Mouse (Mus musculus) forebrain, embryonic 14.5 days (tissue): ENCODE data around the gene Ccdc171. TPM values are rescaled to one million over a fixed set of nuclear protein-coding genes. Genes with fewer than 3 reads are reported as not detected.

Experiments used
- ATAC-seq: fragments of 200-750 bp; cut with Nextera tagmentation; 2 replicates; pipeline ENCODE4 v1.8.0; 2017; ENCODE audit warnings: mild to moderate bottlenecking, moderate library complexity
- DNase-seq: peaks from one replicate; pipeline ENCODE4 v3.0.0-alpha.2; 2015; ENCODE audit warnings: low spot score
- H3K27ac ChIP-seq: fragments of 300-500 bp; sonication (generic); 2 replicates; pipeline ENCODE4 v1.5.1; 2014; ENCODE audit warnings: low read depth, mild to moderate bottlenecking, control low read depth, low read length, moderate library complexity
- H3K27me3 ChIP-seq: fragments of 300-500 bp; sonication (generic); replicated peaks from 2 replicates; pipeline ENCODE4 v1.6.1; 2014; ENCODE audit warnings: low read length, control low read depth, mixed read lengths; ENCODE audit not compliant: control insufficient read depth, insufficient read depth
- H3K36me3 ChIP-seq: fragments of 300-500 bp; sonication (generic); 2 replicates; pipeline ENCODE4 v1.6.1; 2014; ENCODE audit warnings: low read length, control low read depth; ENCODE audit not compliant: control insufficient read depth, insufficient read depth
- H3K4me1 ChIP-seq: fragments of 300-500 bp; sonication (generic); 2 replicates; pipeline ENCODE4 v1.6.1; 2014; ENCODE audit warnings: antibody characterized with exemption, low read length, control low read depth; ENCODE audit not compliant: control insufficient read depth, insufficient read depth
- H3K4me2 ChIP-seq: fragments of 300-500 bp; sonication (generic); 2 replicates; pipeline ENCODE4 v1.6.1; 2014; ENCODE audit warnings: mild to moderate bottlenecking, control low read depth, low read length
- H3K4me3 ChIP-seq: fragments of 300-500 bp; sonication (generic); 2 replicates; pipeline ENCODE4 v1.5.1; 2014; ENCODE audit warnings: low read depth, low read length, control low read depth
- H3K9ac ChIP-seq: fragments of 300-500 bp; sonication (generic); 2 replicates; pipeline ENCODE4 v1.6.1; 2014; ENCODE audit warnings: mild to moderate bottlenecking, low read length, control low read depth, moderate library complexity
- H3K9me3 ChIP-seq: fragments of 300-500 bp; sonication (generic); replicated peaks from 2 replicates; pipeline ENCODE4 v1.6.1; 2016; ENCODE audit warnings: low read length, control low read depth, mixed read lengths; ENCODE audit not compliant: control insufficient read depth
- WGBS: fragments of 180-500 bp; shearing (Covaris S2); extraction: QIAGEN DNeasy Blood & Tissue Kit; methylation state at CpG from one replicate; pipeline ENCODE4 v1.1.7; 2014; 5-methylcytosine and 5-hydroxymethylcytosine counted together
- polyA plus RNA-seq: library from polyadenylated mRNA; unstranded; fragments of >200 nt; fragmentation: Nextera tagmentation; extraction: Ambion mirVana; gene quantifications from 2 replicates; pipeline ENCODE4 v1.2.1, GENCODE M21; 2014

The Ccdc171 gene
- polyA plus RNA-seq, 1 experiment from 2014 or later = 3.8 TPM

- WGBS = 84% methylated on average over 4 of the region's 4 CpGs
- H3K27ac ChIP-seq = no peak overlapping the region
- no peak for ATAC-seq
Observed at GRCm38 (mm10) chr4:83829718-83830459, 304.5 kb downstream of the Ccdc171 start.

GRCm38 (mm10) chr4:83830891-83831880, 305.8 kb downstream of the Ccdc171 start:
- WGBS = 49% methylated on average over 13 of the region's 13 CpGs
- Histone ChIP-seq H3K4me2 (0 out of 2 replicates have a peak overlapping the region, but pooled peaks have one; percentile 7), H3K27ac (no peak overlapping the region), H3K9ac (no peak overlapping the region), H3K4me1 (0 out of 2 replicates have a peak, but pooled peaks cover 2% of the 10 kb centered on the region), H3K27me3 (no peaks in the 10 kb centered on the region), H3K4me3 (no peak overlapping the region), H3K36me3 (no peaks in the 10 kb centered on the region), H3K9me3 (no peaks in the 10 kb centered on the region)
- DNase-seq (peak; percentile 60), ATAC-seq (peak; percentile 81)

More at GRCm38 (mm10) chr4:83829718-83830459, 304.5 kb downstream of the Ccdc171 start:
- H3K4me3 ChIP-seq = no peak overlapping the region
- H3K9ac ChIP-seq = no peak overlapping the region
- no peaks in the 10 kb centered on the region for H3K36me3 ChIP-seq
- H3K9me3 ChIP-seq = no peaks in the 10 kb centered on the region
- DNase-seq = no peak
- no peaks in the 10 kb centered on the region for H3K27me3 ChIP-seq
- H3K4me1 ChIP-seq = 0 out of 2 replicates have a peak, but pooled peaks cover 2% of the 10 kb centered on the region
- no peak overlapping the region for H3K4me2 ChIP-seq

DNA sequence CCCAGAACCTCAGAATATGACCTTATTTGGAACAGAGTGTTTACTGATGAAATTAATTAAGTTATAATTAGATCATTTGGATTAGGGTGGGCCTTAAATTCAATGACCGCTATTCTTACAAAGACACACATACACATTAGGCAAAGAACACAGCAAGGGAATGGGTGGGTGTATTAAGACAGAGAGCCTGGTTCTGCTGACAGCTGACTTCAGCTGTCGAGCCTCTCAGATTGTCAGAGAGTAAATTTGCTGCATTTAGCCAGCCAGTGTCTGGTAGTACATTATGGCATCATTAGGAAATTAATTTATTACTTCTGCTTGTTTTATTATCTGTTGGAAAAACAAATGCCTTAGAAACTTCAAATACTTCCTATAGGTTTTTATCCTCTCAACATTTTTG, 313.7 kb downstream of the Ccdc171 start:
- DNase-seq (no peak), ATAC-seq (no peak)
- WGBS = 48% methylated on average over 2 of the region's 2 CpGs
- H3K9ac ChIP-seq = no peak overlapping the region
- H3K9me3 ChIP-seq = no peaks in the 10 kb centered on the region
- H3K4me2 ChIP-seq = no peak overlapping the region
- H3K4me1 ChIP-seq = no peaks in the 10 kb centered on the region
- H3K36me3 ChIP-seq = no peaks in the 10 kb centered on the region
- H3K27ac ChIP-seq = no peak overlapping the region
- no peaks in the 10 kb centered on the region for H3K27me3 ChIP-seq
- no peak overlapping the region for H3K4me3 ChIP-seq

GRCm38 (mm10) chr4:83846304-83846703, 321.0 kb downstream of the Ccdc171 start:
- 40% methylated on average over 7 of the region's 7 CpGs for whole genome bisulfite sequencing
- Histone ChIP-seq H3K27me3 (no peaks in the 10 kb centered on the region), H3K4me3 (no peak overlapping the region), H3K4me1 (no peaks in the 10 kb centered on the region), H3K4me2 (no peak overlapping the region), H3K27ac (no peak overlapping the region), H3K9ac (no peak overlapping the region), H3K9me3 (no peaks in the 10 kb centered on the region), H3K36me3 (no peaks in the 10 kb centered on the region)
- DNase-seq = no peak
- ATAC-seq = no peak

DNA sequence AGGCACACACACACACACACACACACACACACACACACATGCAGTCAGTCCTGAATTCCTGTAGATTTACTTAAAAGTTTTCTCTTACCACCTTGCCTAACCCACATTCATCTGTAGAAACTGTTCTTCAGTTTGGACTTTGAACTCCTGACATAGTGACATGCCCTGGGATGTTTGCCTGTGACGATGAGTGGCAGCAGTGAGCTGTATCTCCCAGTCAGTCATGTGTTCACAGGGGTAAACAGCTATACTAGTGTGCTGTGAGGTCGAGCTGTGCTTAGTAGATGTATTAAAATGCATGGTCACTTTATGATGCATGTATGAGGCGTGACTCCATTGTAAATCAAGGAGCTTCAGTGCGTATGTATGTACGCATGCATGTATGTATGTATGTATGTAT, 328.5 kb downstream of the Ccdc171 start:
- 92% methylated on average over 5 of the region's 5 CpGs for WGBS
- DNase-seq (no peak), ATAC-seq (no peak)
- H3K9me3 ChIP-seq = no peaks in the 10 kb centered on the region
- no peak overlapping the region for H3K9ac ChIP-seq
- no peak overlapping the region for H3K4me2 ChIP-seq
- H3K4me1 ChIP-seq = no peaks in the 10 kb centered on the region
- H3K27ac ChIP-seq = no peak overlapping the region
- no peaks in the 10 kb centered on the region for H3K27me3 ChIP-seq
- H3K4me3 ChIP-seq = no peak overlapping the region
- no peaks in the 10 kb centered on the region for H3K36me3 ChIP-seq

DNA sequence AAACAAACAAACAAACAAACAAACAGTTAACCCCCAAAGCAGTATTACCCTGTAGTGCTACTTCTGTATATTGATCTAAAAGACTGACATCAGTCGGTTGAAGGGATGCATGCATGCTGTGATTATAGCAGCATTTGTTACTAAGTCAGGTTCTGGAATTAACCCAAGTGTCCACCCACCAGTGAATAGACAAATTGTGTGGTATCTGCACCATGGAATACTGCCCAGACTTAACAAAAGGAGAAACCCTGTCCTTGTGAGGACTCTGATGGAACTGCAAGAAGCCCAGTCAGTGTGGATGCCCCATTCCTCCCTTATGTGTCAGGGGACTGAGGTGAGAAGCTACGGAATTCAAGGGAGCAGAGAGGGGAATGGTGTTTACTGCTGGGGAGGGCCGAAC, 336.4 kb downstream of the Ccdc171 start:
- 64% methylated on average over 3 of the region's 3 CpGs for WGBS
- no peak overlapping the region for H3K4me2 ChIP-seq
- H3K9me3 ChIP-seq = no peaks in the 10 kb centered on the region
- no peak overlapping the region for H3K9ac ChIP-seq
- no peaks in the 10 kb centered on the region for H3K27me3 ChIP-seq
- H3K36me3 ChIP-seq = no peaks in the 10 kb centered on the region
- DNase-seq (peak; percentile 50), ATAC-seq (no peak)
- no peak overlapping the region for H3K27ac ChIP-seq
- no peaks in the 10 kb centered on the region for H3K4me1 ChIP-seq
- no peak overlapping the region for H3K4me3 ChIP-seq

DNA sequence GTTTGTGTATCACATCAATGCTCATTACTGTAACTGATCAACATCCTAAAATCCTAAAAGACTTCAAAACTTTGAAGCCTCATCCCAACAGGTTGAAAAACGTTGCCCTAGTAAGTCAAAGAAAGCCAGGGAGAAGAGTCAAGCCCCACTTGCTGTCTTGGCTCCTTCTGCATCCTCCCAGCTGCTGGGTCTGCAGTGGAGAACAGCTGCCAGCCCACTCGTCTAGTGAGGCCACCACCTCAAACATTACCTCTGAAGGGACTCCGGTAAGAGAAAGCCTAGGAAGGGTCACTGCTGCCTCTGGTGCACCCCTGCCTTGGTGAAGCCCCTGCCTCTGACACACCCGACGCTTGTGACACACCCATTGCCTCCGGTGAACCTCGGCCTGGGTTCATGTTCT, 336.9 kb downstream of the Ccdc171 start:
- Histone ChIP-seq H3K27ac (no peak overlapping the region), H3K9me3 (no peaks in the 10 kb centered on the region), H3K9ac (no peak overlapping the region), H3K4me2 (no peak overlapping the region), H3K27me3 (no peaks in the 10 kb centered on the region), H3K4me3 (no peak overlapping the region), H3K4me1 (no peaks in the 10 kb centered on the region), H3K36me3 (no peaks in the 10 kb centered on the region)
- 79% methylated on average over 7 of the region's 7 CpGs for WGBS
- DNase-seq (no peak), ATAC-seq (no peak)

DNA sequence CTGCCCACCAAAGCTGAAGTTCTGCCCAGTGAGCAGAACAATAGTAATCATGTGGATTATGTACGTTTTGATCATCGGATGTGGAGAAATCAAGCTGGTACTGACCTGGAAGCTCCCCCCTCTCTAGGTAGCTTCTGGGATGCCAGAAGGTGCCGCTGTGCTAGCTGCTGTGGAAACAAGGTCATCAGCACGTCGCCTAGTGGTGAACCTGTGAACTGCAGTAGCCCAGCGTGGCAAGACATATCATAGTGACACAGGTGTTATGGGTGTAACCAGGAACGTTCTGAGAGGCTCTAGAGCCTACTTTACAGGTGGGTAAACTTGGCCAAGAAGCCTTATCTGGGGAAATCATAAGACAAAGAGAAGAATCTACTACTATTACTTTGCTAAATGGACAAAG, 351.3 kb downstream of the Ccdc171 start:
- H3K4me2 ChIP-seq = no peak overlapping the region
- no peak for DNase-seq
- H3K9ac ChIP-seq = no peak overlapping the region

More for the DNA sequence above, 351.3 kb downstream of the Ccdc171 start:
- no peaks in the 10 kb centered on the region for H3K9me3 ChIP-seq
- ATAC-seq = no peak
- H3K27me3 ChIP-seq = no peaks in the 10 kb centered on the region
- no peaks in the 10 kb centered on the region for H3K4me1 ChIP-seq
- no peaks in the 10 kb centered on the region for H3K36me3 ChIP-seq
- H3K4me3 ChIP-seq = no peak overlapping the region
- no peak overlapping the region for H3K27ac ChIP-seq
- 62% methylated on average over 7 of the region's 7 CpGs for WGBS
